Mouse (Mus musculus) C2C12 (cell line): Measurements from ENCODE around the gene Cst9. TPM values are rescaled to one million over a fixed set of nuclear protein-coding genes. Genes with fewer than 3 reads are reported as not detected.
A peak's percentile ranks its signal among the peaks of the same experiment; 100 is the strongest.

Experiments used
- H3K27me3 ChIP-seq: one replicate; pipeline ENCODE4 v1.6.1; 2011; ENCODE audit not compliant: control insufficient read depth, insufficient read depth, insufficient read length
- H3K36me3 ChIP-seq: one replicate; pipeline ENCODE4 v1.6.1; 2011; ENCODE audit not compliant: control insufficient read depth, insufficient read depth
- H3K4me3 ChIP-seq: one replicate; pipeline ENCODE4 v1.5.1; 2011; ENCODE audit warnings: mild to moderate bottlenecking, control low read depth; ENCODE audit not compliant: poor library complexity, insufficient read depth, severe bottlenecking
- H3K79me2 ChIP-seq: one replicate; pipeline ENCODE4 v1.6.1; 2011; ENCODE audit not compliant: control insufficient read depth, insufficient read depth
- H3K79me3 ChIP-seq: one replicate; pipeline ENCODE4 v1.6.1; 2011; ENCODE audit warnings: low read depth, control low read depth
- H3ac ChIP-seq: one replicate; pipeline ENCODE3; 2011; ENCODE audit warnings: low read depth; ENCODE audit not compliant: control insufficient read depth, insufficient read length
- CEBPB ChIP-seq: IDR thresholded peaks from one replicate; pipeline ENCODE4 v1.6.1; 2011; ENCODE audit warnings: low read depth, mild to moderate bottlenecking, control low read depth, moderate library complexity
- CTCF ChIP-seq: IDR thresholded peaks from one replicate; pipeline ENCODE4 v1.5.1; 2011; ENCODE audit not compliant: control insufficient read depth, insufficient read depth, insufficient read length
- FOSL1 ChIP-seq: IDR thresholded peaks from one replicate; pipeline ENCODE4 v1.8.0; 2011; ENCODE audit warnings: mild to moderate bottlenecking, low read length; ENCODE audit not compliant: poor library complexity, insufficient read depth, severe bottlenecking
- MAX ChIP-seq: IDR thresholded peaks from one replicate; pipeline ENCODE4 v1.6.1; 2011; ENCODE audit warnings: mild to moderate bottlenecking, control low read depth
- MYOD1 ChIP-seq: IDR thresholded peaks from one replicate; pipeline ENCODE4 v1.6.1; 2011; ENCODE audit warnings: low read depth; ENCODE audit not compliant: control insufficient read depth, insufficient read length
- MYOG ChIP-seq: IDR thresholded peaks from one replicate; pipeline ENCODE4 v1.6.1; 2011; ENCODE audit not compliant: control insufficient read depth, insufficient read length; ENCODE audit errors: extremely low read depth
- USF1 ChIP-seq: IDR thresholded peaks from one replicate; pipeline ENCODE4 v1.6.1; 2011; ENCODE audit warnings: low read depth, mild to moderate bottlenecking, control low read depth, moderate library complexity
- polyA plus RNA-seq: library from polyadenylated mRNA; unstranded; fragments of >200 nt; fragmentation: generic; extraction: Trizol; gene quantifications from one replicate; pipeline ENCODE4 v1.2.1, GENCODE M21; 2012; ENCODE audit warnings: missing spikeins

Cst9 gene
- polyA plus RNA-seq, 1 experiment, result 0.06 TPM

DNA sequence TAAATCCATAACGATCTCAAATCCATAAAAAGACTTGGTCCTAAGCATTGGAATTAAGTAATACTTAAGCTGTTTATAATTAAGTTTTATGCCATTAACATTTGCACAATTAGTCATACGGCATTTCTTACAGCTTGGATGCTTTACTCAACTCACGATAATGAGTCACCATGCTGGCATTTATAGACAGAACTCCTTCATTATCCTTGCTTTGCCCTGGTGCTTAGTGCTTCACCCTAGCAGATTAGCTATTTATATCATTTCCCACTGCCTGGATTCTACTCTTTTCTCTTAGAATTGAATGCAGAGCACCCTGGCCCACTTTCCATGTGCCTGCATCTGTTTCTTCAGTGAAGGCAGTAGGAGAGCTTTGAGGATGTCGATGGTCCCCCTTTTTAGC is 22.6 kb downstream of the Cst9 start:
- Histone ChIP-seq H3ac (no peak overlapping the region), H3K79me3 (no peaks in the 10 kb centered on the region), H3K27me3 (no peaks in the 10 kb centered on the region), H3K79me2 (no peaks in the 10 kb centered on the region), H3K36me3 (no peaks in the 10 kb centered on the region), H3K4me3 (no peak overlapping the region)
- TF ChIP-seq MAX (peak; percentile 32), FOSL1 (peak; percentile 81), USF1 (no peak), CEBPB (peak; percentile 61)

DNA sequence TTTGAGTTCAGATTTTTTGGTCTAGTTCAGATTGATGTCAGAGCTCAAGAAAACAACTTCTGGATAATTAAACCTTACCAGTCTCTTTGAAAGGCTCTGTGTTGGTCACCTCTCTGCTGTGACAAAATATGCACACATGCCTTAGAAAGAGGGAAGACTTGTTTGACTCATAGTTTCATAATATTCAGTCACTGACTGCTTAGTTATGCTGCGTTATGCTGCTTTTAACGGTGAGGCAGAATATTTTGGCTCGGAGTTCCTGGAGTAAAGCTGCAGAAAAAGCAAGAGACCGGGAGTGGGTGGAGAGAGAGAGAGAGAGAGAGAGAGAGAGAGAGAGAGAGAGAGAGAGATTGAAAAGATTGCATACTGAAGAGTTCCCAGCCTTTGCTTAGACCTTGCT is 26.0 kb downstream of the Cst9 start:
- H3K27me3 ChIP-seq, result no peaks in the 10 kb centered on the region
- no peak for TF ChIP-seq CTCF
- TF ChIP-seq MAX, result no peak
- no peak for TF ChIP-seq MYOD1
- TF ChIP-seq CEBPB, result no peak
- no peak for TF ChIP-seq MYOG
- no peak for TF ChIP-seq FOSL1
- no peak for TF ChIP-seq USF1
- no peak overlapping the region for H3ac ChIP-seq
- H3K36me3 ChIP-seq, result no peaks in the 10 kb centered on the region
- no peaks in the 10 kb centered on the region for H3K79me2 ChIP-seq
- no peaks in the 10 kb centered on the region for H3K79me3 ChIP-seq
- H3K4me3 ChIP-seq, result no peak overlapping the region

DNA sequence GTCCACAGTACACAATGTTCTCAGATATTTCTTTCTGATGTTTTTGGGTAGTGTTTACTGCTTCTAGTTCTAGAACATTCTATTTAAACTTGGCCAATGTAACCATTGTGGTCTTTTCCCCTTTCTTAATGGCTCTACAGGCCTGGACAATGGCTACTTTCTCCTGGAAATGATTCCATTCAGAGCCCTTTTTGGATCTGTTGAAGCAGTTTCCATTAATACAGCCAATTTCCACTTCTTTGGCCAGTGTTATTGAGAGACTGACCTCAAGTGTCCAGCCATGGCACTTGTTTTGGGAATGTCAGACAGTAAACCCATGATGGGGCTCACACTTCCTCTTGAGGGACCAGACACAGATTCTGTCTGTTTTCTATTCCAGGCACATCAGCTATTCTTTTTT is 26.7 kb downstream of the Cst9 start:
- no peaks in the 10 kb centered on the region for H3K79me3 ChIP-seq
- H3K36me3 ChIP-seq, result no peaks in the 10 kb centered on the region
- H3K79me2 ChIP-seq, result no peaks in the 10 kb centered on the region
- H3K27me3 ChIP-seq, result no peaks in the 10 kb centered on the region
- H3K4me3 ChIP-seq, result no peak overlapping the region
- TF ChIP-seq CTCF (no peak), FOSL1 (no peak), MYOD1 (no peak), MYOG (no peak), CEBPB (no peak), MAX (no peak), USF1 (no peak)
- no peak overlapping the region for H3ac ChIP-seq

DNA sequence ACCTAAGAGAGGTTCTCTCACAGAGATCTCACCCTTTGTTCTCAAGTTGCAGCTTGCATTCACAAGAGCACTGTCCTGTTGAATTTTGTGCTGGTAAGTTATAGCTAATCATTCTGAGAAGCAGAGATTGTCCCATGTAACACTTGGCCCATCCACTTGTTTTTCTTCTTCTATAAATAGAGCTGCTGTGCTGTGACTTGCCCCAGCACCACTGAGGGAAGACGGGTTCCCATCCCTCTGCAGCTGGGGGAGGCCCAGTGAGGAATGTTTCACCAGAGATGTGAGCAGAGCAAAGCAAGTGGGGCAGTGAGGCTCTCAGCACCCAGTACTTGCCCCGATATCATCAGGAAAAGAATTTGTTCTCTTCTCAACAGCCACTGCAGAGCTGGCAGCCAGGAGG is 30.0 kb downstream of the Cst9 start, which contains the start of gene 9230104L09Rik:
TSS of gene 9230104L09Rik (minus strand) at position 73 of the 400 bp plus-strand sequence.
- no peak within 1 kb of the TSS for H3K4me3 ChIP-seq
- H3K79me2 ChIP-seq, result no peaks in the 10 kb centered on the region
- peaks cover 6% of the 10 kb centered on the region for H3K36me3 ChIP-seq
- H3K27me3 ChIP-seq, result no peaks in the 10 kb centered on the region
- H3K79me3 ChIP-seq, result no peaks in the 10 kb centered on the region
- no peak within 1 kb of the TSS for H3ac ChIP-seq
- TF ChIP-seq USF1 (no peak), FOSL1 (no peak), MYOD1 (no peak), MAX (no peak), MYOG (no peak), CEBPB (no peak), CTCF (no peak)

DNA sequence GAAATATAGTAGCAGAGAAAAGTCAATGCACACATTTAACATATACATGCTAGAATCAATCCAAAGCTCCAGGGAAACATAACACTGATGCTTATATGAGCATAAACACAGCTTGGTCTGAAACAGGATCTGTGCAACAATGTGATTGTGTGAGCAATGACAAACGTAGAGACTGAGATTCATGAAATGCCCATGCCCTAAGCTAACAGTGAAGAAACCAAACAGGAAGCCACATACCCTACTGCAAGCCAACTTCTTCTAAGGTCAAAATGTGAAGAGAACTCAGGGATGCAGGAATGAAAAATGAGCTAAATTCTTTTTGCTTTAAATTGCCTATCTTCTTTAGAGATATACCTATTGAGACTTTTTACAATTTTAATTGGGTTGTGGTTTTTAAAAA is 34.0 kb downstream of the Cst9 start:
- H3K79me3 ChIP-seq, result peaks cover 19% of the 10 kb centered on the region
- H3K79me2 ChIP-seq, result peaks cover 23% of the 10 kb centered on the region
- peaks cover 36% of the 10 kb centered on the region for H3K36me3 ChIP-seq
- no peak overlapping the region for H3K4me3 ChIP-seq
- no peak overlapping the region for H3ac ChIP-seq
- H3K27me3 ChIP-seq, result no peaks in the 10 kb centered on the region
- no peak for TF ChIP-seq FOSL1
- TF ChIP-seq CTCF, result no peak
- TF ChIP-seq USF1, result no peak
- TF ChIP-seq MAX, result no peak
- no peak for TF ChIP-seq MYOD1
- TF ChIP-seq CEBPB, result no peak
- TF ChIP-seq MYOG, result no peak

DNA sequence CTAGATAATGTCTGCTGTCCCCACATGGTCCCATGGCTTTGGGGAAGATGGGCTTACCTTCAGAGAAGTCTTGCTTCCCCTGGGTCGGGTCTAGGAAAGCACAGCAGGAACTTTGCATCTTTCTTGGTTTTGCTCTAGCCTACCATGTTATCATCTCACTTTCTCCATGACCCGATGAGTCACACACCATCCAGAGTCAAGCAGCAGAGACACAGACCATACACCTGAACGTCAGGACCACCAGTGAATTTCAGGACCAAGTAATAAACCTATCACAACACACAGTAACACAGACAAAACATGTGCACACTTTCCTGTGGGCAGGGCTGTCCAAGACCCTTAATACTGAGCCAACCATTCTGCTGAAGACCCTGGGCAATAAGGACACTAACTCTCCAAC is 35.6 kb downstream of the Cst9 start:
- Histone ChIP-seq H3K79me3 (peaks cover 30% of the 10 kb centered on the region), H3K36me3 (peaks cover 36% of the 10 kb centered on the region), H3ac (no peak overlapping the region), H3K4me3 (no peak overlapping the region), H3K79me2 (peaks cover 37% of the 10 kb centered on the region), H3K27me3 (no peaks in the 10 kb centered on the region)
- TF ChIP-seq MYOG (no peak), CEBPB (no peak), MYOD1 (no peak), CTCF (no peak), USF1 (no peak), FOSL1 (no peak), MAX (no peak)
